Mouse (Mus musculus) frontal cortex, postnatal 36 days (tissue): ENCODE measurements around the gene Mbip.

Experiments
- DNase-seq, 2 experiments: peaks; one replicate each; pipeline ENCODE4 v3.0.0; 2022; ENCODE audit warnings: low spot score in 2 of 2

Gene Mbip

GRCm38 (mm10) chr12:56295160-56295559, 50.5 kb downstream of the Mbip start:
- no peak for DNase-seq

DNA sequence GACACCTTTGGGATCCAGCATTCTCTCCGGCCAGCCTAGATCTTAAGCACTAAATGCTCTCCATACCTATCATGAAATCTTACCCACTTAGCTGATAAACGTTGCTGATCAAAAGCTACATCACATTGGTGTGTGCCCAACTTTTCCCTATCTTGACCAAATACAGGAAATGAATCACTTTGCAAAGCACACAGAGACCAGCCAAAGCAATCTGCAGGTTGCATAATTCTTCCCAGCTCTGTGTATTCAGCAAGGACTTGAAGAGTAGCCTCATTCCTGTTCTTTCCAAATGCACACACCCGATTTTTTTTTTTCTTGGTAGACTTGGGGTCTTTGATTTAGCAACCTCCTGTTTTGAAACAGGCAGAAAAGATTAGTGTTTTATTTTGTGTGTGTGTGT, 57.1 kb downstream of the Mbip start:
- DNase-seq, result no peak

- DNase-seq, result no peak
These were observed 58.9 kb downstream of the Mbip start for GRCm38 (mm10) chr12:56286828-56287227.

- DNase-seq, result no peak
These were observed 61.5 kb downstream of the Mbip start for GRCm38 (mm10) chr12:56284210-56284609.

DNA sequence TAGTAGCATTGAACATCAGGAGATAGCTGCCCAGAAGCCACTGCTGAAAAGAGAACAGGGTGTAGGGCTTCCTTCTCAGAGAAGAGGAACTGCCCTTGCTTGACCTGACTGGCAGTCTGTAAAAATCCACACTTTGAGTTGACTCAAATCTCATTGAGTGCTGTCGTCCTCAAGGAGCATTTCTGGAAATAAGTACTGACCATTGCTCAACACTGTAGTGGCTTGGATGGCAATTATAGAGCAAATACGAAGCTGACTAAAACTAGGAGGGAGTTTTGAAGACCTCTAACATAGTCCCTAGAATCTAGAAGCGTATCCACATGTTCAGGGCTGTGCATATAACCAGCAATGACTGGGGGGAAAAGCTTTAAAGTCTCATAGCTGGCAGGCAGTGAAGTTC, 64.0 kb downstream of the Mbip start:
- no peak for DNase-seq
